Mouse (Mus musculus) liver, adult 2 months (tissue): ENCODE data around the gene Gm17416. TPM values are rescaled to one million over a fixed set of nuclear protein-coding genes. Genes with fewer than 3 reads are reported as not detected.
A peak's percentile ranks its signal among the peaks of the same experiment; 100 is the strongest.

Experiments
- DNase-seq: peaks from one replicate; pipeline ENCODE4 v3.0.0-alpha.2; 2011; ENCODE audit warnings: low read depth, low spot score; ENCODE audit errors: extremely low read depth
- H3K27ac ChIP-seq: fragments of 200-500 bp; replicated peaks from 2 replicates; pipeline ENCODE4 v1.5.1; 2012; ENCODE audit warnings: low read depth, mild to moderate bottlenecking, control low read depth, inconsistent platforms, low read length; ENCODE audit not compliant: insufficient read depth
- H3K27me3 ChIP-seq: fragments of 200-500 bp; 2 replicates; pipeline ENCODE4 v1.6.1; 2012; ENCODE audit warnings: mild to moderate bottlenecking, moderate library complexity, low read length, inconsistent platforms; ENCODE audit not compliant: control insufficient read depth, insufficient read depth
- H3K36me3 ChIP-seq: fragments of 200-500 bp; 2 replicates; pipeline ENCODE4 v1.6.1; 2012; ENCODE audit warnings: low read length, inconsistent platforms; ENCODE audit not compliant: control insufficient read depth, insufficient read depth
- H3K4me1 ChIP-seq: fragments of 200-500 bp; 2 replicates; pipeline ENCODE4 v1.6.1; 2011; ENCODE audit warnings: low read length; ENCODE audit not compliant: control insufficient read depth, insufficient read depth
- H3K4me3 ChIP-seq: fragments of 200-500 bp; 2 replicates; pipeline ENCODE4 v1.5.1; 2011; ENCODE audit warnings: low read depth, mild to moderate bottlenecking, control low read depth, low read length, moderate library complexity; ENCODE audit not compliant: insufficient read depth
- H3K79me2 ChIP-seq: fragments of 200-500 bp; 2 replicates; pipeline ENCODE4 v1.6.1; 2012; ENCODE audit warnings: inconsistent platforms, mild to moderate bottlenecking, low read length, moderate library complexity; ENCODE audit not compliant: control insufficient read depth, insufficient read depth
- H3K9ac ChIP-seq: fragments of 200-500 bp; 2 replicates; pipeline ENCODE4 v1.6.1; 2012; ENCODE audit warnings: low read depth, mild to moderate bottlenecking, control low read depth, inconsistent platforms, low read length
- CTCF ChIP-seq: fragments of 200-500 bp; IDR thresholded peaks from 2 replicates; pipeline ENCODE4 v1.5.1; 2011; ENCODE audit warnings: low read depth, low read length, control low read depth
- POLR2A ChIP-seq: fragments of 200-500 bp; IDR thresholded peaks from 2 replicates; pipeline ENCODE4 v1.6.1; 2011; ENCODE audit warnings: low read length, control low read depth; ENCODE audit not compliant: insufficient read depth; ENCODE audit errors: extremely low read depth
- WGBS: fragments of 180-500 bp; shearing (Covaris S2); methylation state at CpG from one replicate; pipeline ENCODE4 v1.1.7; 2018; 5-methylcytosine and 5-hydroxymethylcytosine counted together
- polyA plus RNA-seq: library from polyadenylated mRNA; depleted of rRNA; stranded (reverse); fragments of >200 nt; gene quantifications from 2 replicates; pipeline ENCODE4 v1.2.3, GENCODE M21; 2012; rRNA removed
- total RNA-seq: library from RNA; depleted of rRNA; stranded (reverse); fragments of >200 nt; gene quantifications from 2 replicates; pipeline ENCODE4 v1.2.3, GENCODE M21; 2014; rRNA removed

Gm17416 gene
- total and polyA plus RNA-seq, 2 experiments: not detected

- Histone ChIP-seq H3K4me3 (no peak overlapping the region), H3K79me2 (no peaks in the 10 kb centered on the region), H3K27ac (no peak overlapping the region), H3K4me1 (peaks cover 2% of the 10 kb centered on the region; the same call in 1 of the 2 replicates), H3K27me3 (no peaks in the 10 kb centered on the region), H3K9ac (no peak overlapping the region), H3K36me3 (no peaks in the 10 kb centered on the region)
- no peak for DNase-seq
- 37% methylated on average over 8 of the region's 8 CpGs for WGBS
- no peak for TF ChIP-seq POLR2A
- no peak for TF ChIP-seq CTCF
Measured at GRCm38 (mm10) chr2:152612193-152612592, 43.1 kb downstream of the Gm17416 start.

- 19% methylated on average over 7 of the region's 7 CpGs for WGBS
- no peaks in the 10 kb centered on the region for H3K27me3 ChIP-seq
- no peaks in the 10 kb centered on the region for H3K36me3 ChIP-seq
- no peak overlapping the region for H3K27ac ChIP-seq
- no peak overlapping the region for H3K9ac ChIP-seq
- H3K4me3 ChIP-seq: no peak overlapping the region
- TF ChIP-seq POLR2A: no peak
- TF ChIP-seq CTCF: peak; percentile 57
- H3K4me1 ChIP-seq: peaks cover 2% of the 10 kb centered on the region; the same call in 1 of the 2 replicates
- H3K79me2 ChIP-seq: no peaks in the 10 kb centered on the region
- peak; percentile 57 for DNase-seq
Measured at GRCm38 (mm10) chr2:152615563-152615962, 46.4 kb downstream of the Gm17416 start.

GRCm38 (mm10) chr2:152616470-152616869, 47.3 kb downstream of the Gm17416 start:
- TF ChIP-seq CTCF: no peak
- TF ChIP-seq POLR2A: no peak
- Histone ChIP-seq H3K27ac (no peak overlapping the region), H3K4me1 (peaks cover 2% of the 10 kb centered on the region; the same call in 1 of the 2 replicates), H3K27me3 (no peaks in the 10 kb centered on the region), H3K36me3 (no peaks in the 10 kb centered on the region), H3K79me2 (no peaks in the 10 kb centered on the region), H3K9ac (no peak overlapping the region), H3K4me3 (no peak overlapping the region)
- 80% methylated on average over 6 of the region's 6 CpGs for WGBS
- no peak for DNase-seq

GRCm38 (mm10) chr2:152617374-152617773, 48.2 kb downstream of the Gm17416 start:
- no peaks in the 10 kb centered on the region for H3K79me2 ChIP-seq
- H3K4me1 ChIP-seq: peaks cover 2% of the 10 kb centered on the region; the same call in 1 of the 2 replicates
- TF ChIP-seq POLR2A (no peak), CTCF (peak; percentile 38; the same call in 1 of the 2 replicates)
- no peak overlapping the region for H3K9ac ChIP-seq
- 75% methylated on average over 5 of the region's 5 CpGs for WGBS
- H3K4me3 ChIP-seq: no peak overlapping the region
- H3K27me3 ChIP-seq: no peaks in the 10 kb centered on the region
- H3K36me3 ChIP-seq: no peaks in the 10 kb centered on the region
- DNase-seq: no peak
- H3K27ac ChIP-seq: no peak overlapping the region

Other genes starting within 250 kb of the Gm17416 start
- 43.4 and 47.7 TPM in 2 replicates for gene Rbck1, start 236.7 kb upstream of the Gm17416 start, total RNA-seq
- gene Rbck1, start 236.7 kb upstream of the Gm17416 start, polyA plus RNA-seq: 92.8 and 107 TPM in 2 replicates
- 14.7 and 16.2 TPM in 2 replicates for gene Trib3, start 225.3 kb upstream of the Gm17416 start, total RNA-seq
- gene Trib3, start 225.3 kb upstream of the Gm17416 start, polyA plus RNA-seq: 4.9 and 5.4 TPM in 2 replicates
- not detected in 2 replicates for gene Nrsn2, start 192.7 kb upstream of the Gm17416 start, total RNA-seq
- not detected in 2 replicates for gene Nrsn2, start 192.7 kb upstream of the Gm17416 start, polyA plus RNA-seq
- gene Sox12, start 171.3 kb upstream of the Gm17416 start, total RNA-seq: 0.18 and 0.40 TPM in 2 replicates
- gene Sox12, start 171.3 kb upstream of the Gm17416 start, polyA plus RNA-seq: 1.7 and 1.9 TPM in 2 replicates
- gene Zcchc3, start 154.3 kb upstream of the Gm17416 start, total RNA-seq: 0.37 and 0.47 TPM in 2 replicates
- 0.40 and 0.44 TPM in 2 replicates for gene Zcchc3, start 154.3 kb upstream of the Gm17416 start, polyA plus RNA-seq
- not detected in 2 replicates for gene 6820408C15Rik, start 153.8 kb upstream of the Gm17416 start, total RNA-seq
- not detected in 2 replicates for gene 6820408C15Rik, start 153.8 kb upstream of the Gm17416 start, polyA plus RNA-seq
- gene Defb23, start 104.7 kb upstream of the Gm17416 start, total RNA-seq: not detected in 2 replicates
- gene Defb23, start 104.7 kb upstream of the Gm17416 start, polyA plus RNA-seq: not detected in 2 replicates
- not detected in 2 replicates for gene Defb20, start 92.3 kb upstream of the Gm17416 start, total RNA-seq
- gene Defb20, start 92.3 kb upstream of the Gm17416 start, polyA plus RNA-seq: not detected in 2 replicates
- gene Defb22, start 79.2 kb upstream of the Gm17416 start, total RNA-seq: not detected in 2 replicates
- gene Defb22, start 79.2 kb upstream of the Gm17416 start, polyA plus RNA-seq: not detected in 2 replicates
- not detected in 2 replicates for gene Defb26, start 57.6 kb upstream of the Gm17416 start, total RNA-seq
- not detected in 2 replicates for gene Defb26, start 57.6 kb upstream of the Gm17416 start, polyA plus RNA-seq
- gene Defb28, start 51.1 kb upstream of the Gm17416 start, total RNA-seq: not detected in 2 replicates
- not detected in 2 replicates for gene Defb28, start 51.1 kb upstream of the Gm17416 start, polyA plus RNA-seq
- gene Defb29, start 29.2 kb upstream of the Gm17416 start, total RNA-seq: not detected in 2 replicates
- gene Defb29, start 29.2 kb upstream of the Gm17416 start, polyA plus RNA-seq: not detected in 2 replicates
- gene Defb21, start 3.4 kb downstream of the Gm17416 start, total RNA-seq: not detected in 2 replicates
- not detected in 2 replicates for gene Defb21, start 3.4 kb downstream of the Gm17416 start, polyA plus RNA-seq
- not detected in 2 replicates for gene Defb19, start 11.0 kb downstream of the Gm17416 start, total RNA-seq
- not detected in 2 replicates for gene Defb19, start 11.0 kb downstream of the Gm17416 start, polyA plus RNA-seq
- not detected in 2 replicates for gene Defb45, start 30.1 kb downstream of the Gm17416 start, total RNA-seq
- not detected in 2 replicates for gene Defb45, start 30.1 kb downstream of the Gm17416 start, polyA plus RNA-seq
- not detected in 2 replicates for gene Defb36, start 35.0 kb downstream of the Gm17416 start, total RNA-seq
- not detected in 2 replicates for gene Defb36, start 35.0 kb downstream of the Gm17416 start, polyA plus RNA-seq
- gene Defb25, start 53.7 kb downstream of the Gm17416 start, total RNA-seq: 2.1 TPM in 1 of 2 replicates, not detected in the other
- not detected in 2 replicates for gene Defb25, start 53.7 kb downstream of the Gm17416 start, polyA plus RNA-seq
- gene Rem1, start 57.6 kb downstream of the Gm17416 start, total RNA-seq: 0.34 and 0.65 TPM in 2 replicates
- gene Rem1, start 57.6 kb downstream of the Gm17416 start, polyA plus RNA-seq: 0.32 and 0.35 TPM in 2 replicates
- 65.5 and 86.1 TPM in 2 replicates for gene H13, start 100.1 kb downstream of the Gm17416 start, total RNA-seq
- 117 and 148 TPM in 2 replicates for gene H13, start 100.1 kb downstream of the Gm17416 start, polyA plus RNA-seq
- gene Mcts2, start 117.7 kb downstream of the Gm17416 start, total RNA-seq: 7.2 and 8.9 TPM in 2 replicates
- gene Mcts2, start 117.7 kb downstream of the Gm17416 start, polyA plus RNA-seq: 2.4 and 3.8 TPM in 2 replicates
- gene Id1, start 166.9 kb downstream of the Gm17416 start, total RNA-seq: 16.4 and 33.0 TPM in 2 replicates
- 19.2 and 33.0 TPM in 2 replicates for gene Id1, start 166.9 kb downstream of the Gm17416 start, polyA plus RNA-seq
- not detected in 2 replicates for gene Cox4i2, start 184.8 kb downstream of the Gm17416 start, total RNA-seq
- gene Cox4i2, start 184.8 kb downstream of the Gm17416 start, polyA plus RNA-seq: 0.22 and 0.31 TPM in 2 replicates